Mouse (Mus musculus): ENCODE data around the gene Git1. TPM values are rescaled to one million over a fixed set of nuclear protein-coding genes. Genes with fewer than 3 reads are reported as not detected.

Gene Git1
- polyA plus RNA-seq, 1 experiment from 2014 or later, result 18.1 TPM

GRCm38 (mm10) chr11:77545261-77545660 is 51.9 kb downstream of the Git1 start:
- no peak for ATAC-seq (ENCODE audit: low FRiP score, low read depth)
- H3K36me3 ChIP-seq, result peaks cover 70% of the 10 kb centered on the region
- H3K27me3 ChIP-seq, result no peaks in the 10 kb centered on the region
- WGBS, result 97% methylated on average over 7 of the region's 7 CpGs
- H3K9me3 ChIP-seq, result no peaks in the 10 kb centered on the region
- H3K27ac ChIP-seq (replicated peaks), result no peak overlapping the region
- no peak overlapping the region for H3K9ac ChIP-seq
- H3K4me3 ChIP-seq, result no peak overlapping the region
- H3K4me1 ChIP-seq (replicated peaks), result no peaks in the 10 kb centered on the region
- no peak overlapping the region for H3K4me2 ChIP-seq

Other genes starting within 250 kb of the Git1 start
- 0.99 and 1.0 TPM in 2 replicates for gene Coro6, start 31.2 kb upstream of the Git1 start, polyA plus RNA-seq (2015; fragmentation: Nextera tagmentation; extraction: Ambion mirVana)
- gene Ankrd13b, start 3.9 kb upstream of the Git1 start, polyA plus RNA-seq (2015; fragmentation: Nextera tagmentation; extraction: Ambion mirVana), result 36.6 and 50.7 TPM in 2 replicates
- gene Abhd15, start 21.6 kb downstream of the Git1 start, polyA plus RNA-seq (2015; fragmentation: Nextera tagmentation; extraction: Ambion mirVana), result 2.7 TPM in 2 replicates
- 16.8 and 19.6 TPM in 2 replicates for gene Trp53i13, start 22.4 kb downstream of the Git1 start, polyA plus RNA-seq (2015; fragmentation: Nextera tagmentation; extraction: Ambion mirVana)
- 0.12 and 0.16 TPM in 2 replicates for gene Gm10392, start 25.6 kb downstream of the Git1 start, polyA plus RNA-seq (2015; fragmentation: Nextera tagmentation; extraction: Ambion mirVana)
- 20.3 and 20.8 TPM in 2 replicates for gene Taok1, start 114.3 kb downstream of the Git1 start, polyA plus RNA-seq (2015; fragmentation: Nextera tagmentation; extraction: Ambion mirVana)
- 3.2 and 4.8 TPM in 2 replicates for gene Nufip2, start 192.6 kb downstream of the Git1 start, polyA plus RNA-seq (2015; fragmentation: Nextera tagmentation; extraction: Ambion mirVana)
- gene Cryba1, start 231.7 kb downstream of the Git1 start, polyA plus RNA-seq (2015; fragmentation: Nextera tagmentation; extraction: Ambion mirVana), result 0.29 and 0.34 TPM in 2 replicates